Mouse (Mus musculus) forebrain, embryonic 14.5 days (tissue): Measurements from ENCODE around the gene Ndufs7. TPM values are rescaled to one million over a fixed set of nuclear protein-coding genes. Genes with fewer than 3 reads are reported as not detected.
A peak's percentile ranks its signal among the peaks of the same experiment; 100 is the strongest.

Experiments used
- ATAC-seq: fragments of 200-750 bp; cut with Nextera tagmentation; 2 replicates; pipeline ENCODE4 v1.8.0; 2017; ENCODE audit warnings: mild to moderate bottlenecking, moderate library complexity
- DNase-seq: peaks from one replicate; pipeline ENCODE4 v3.0.0-alpha.2; 2015; ENCODE audit warnings: low spot score
- H3K27ac ChIP-seq: fragments of 300-500 bp; sonication (generic); 2 replicates; pipeline ENCODE4 v1.5.1; 2014; ENCODE audit warnings: low read depth, mild to moderate bottlenecking, control low read depth, low read length, moderate library complexity
- H3K27me3 ChIP-seq: fragments of 300-500 bp; sonication (generic); replicated peaks from 2 replicates; pipeline ENCODE4 v1.6.1; 2014; ENCODE audit warnings: low read length, control low read depth, mixed read lengths; ENCODE audit not compliant: control insufficient read depth, insufficient read depth
- H3K36me3 ChIP-seq: fragments of 300-500 bp; sonication (generic); 2 replicates; pipeline ENCODE4 v1.6.1; 2014; ENCODE audit warnings: low read length, control low read depth; ENCODE audit not compliant: control insufficient read depth, insufficient read depth
- H3K4me1 ChIP-seq: fragments of 300-500 bp; sonication (generic); 2 replicates; pipeline ENCODE4 v1.6.1; 2014; ENCODE audit warnings: antibody characterized with exemption, low read length, control low read depth; ENCODE audit not compliant: control insufficient read depth, insufficient read depth
- H3K4me2 ChIP-seq: fragments of 300-500 bp; sonication (generic); 2 replicates; pipeline ENCODE4 v1.6.1; 2014; ENCODE audit warnings: mild to moderate bottlenecking, control low read depth, low read length
- H3K4me3 ChIP-seq: fragments of 300-500 bp; sonication (generic); 2 replicates; pipeline ENCODE4 v1.5.1; 2014; ENCODE audit warnings: low read depth, low read length, control low read depth
- H3K9ac ChIP-seq: fragments of 300-500 bp; sonication (generic); 2 replicates; pipeline ENCODE4 v1.6.1; 2014; ENCODE audit warnings: mild to moderate bottlenecking, low read length, control low read depth, moderate library complexity
- H3K9me3 ChIP-seq: fragments of 300-500 bp; sonication (generic); replicated peaks from 2 replicates; pipeline ENCODE4 v1.6.1; 2016; ENCODE audit warnings: low read length, control low read depth, mixed read lengths; ENCODE audit not compliant: control insufficient read depth
- WGBS: fragments of 180-500 bp; shearing (Covaris S2); extraction: QIAGEN DNeasy Blood & Tissue Kit; methylation state at CpG from one replicate; pipeline ENCODE4 v1.1.7; 2014; 5-methylcytosine and 5-hydroxymethylcytosine counted together
- polyA plus RNA-seq: library from polyadenylated mRNA; unstranded; fragments of >200 nt; fragmentation: Nextera tagmentation; extraction: Ambion mirVana; gene quantifications from 2 replicates; pipeline ENCODE4 v1.2.1, GENCODE M21; 2014

Gene Ndufs7
- polyA plus RNA-seq, 1 experiment from 2014 or later, result 351 TPM

DNA sequence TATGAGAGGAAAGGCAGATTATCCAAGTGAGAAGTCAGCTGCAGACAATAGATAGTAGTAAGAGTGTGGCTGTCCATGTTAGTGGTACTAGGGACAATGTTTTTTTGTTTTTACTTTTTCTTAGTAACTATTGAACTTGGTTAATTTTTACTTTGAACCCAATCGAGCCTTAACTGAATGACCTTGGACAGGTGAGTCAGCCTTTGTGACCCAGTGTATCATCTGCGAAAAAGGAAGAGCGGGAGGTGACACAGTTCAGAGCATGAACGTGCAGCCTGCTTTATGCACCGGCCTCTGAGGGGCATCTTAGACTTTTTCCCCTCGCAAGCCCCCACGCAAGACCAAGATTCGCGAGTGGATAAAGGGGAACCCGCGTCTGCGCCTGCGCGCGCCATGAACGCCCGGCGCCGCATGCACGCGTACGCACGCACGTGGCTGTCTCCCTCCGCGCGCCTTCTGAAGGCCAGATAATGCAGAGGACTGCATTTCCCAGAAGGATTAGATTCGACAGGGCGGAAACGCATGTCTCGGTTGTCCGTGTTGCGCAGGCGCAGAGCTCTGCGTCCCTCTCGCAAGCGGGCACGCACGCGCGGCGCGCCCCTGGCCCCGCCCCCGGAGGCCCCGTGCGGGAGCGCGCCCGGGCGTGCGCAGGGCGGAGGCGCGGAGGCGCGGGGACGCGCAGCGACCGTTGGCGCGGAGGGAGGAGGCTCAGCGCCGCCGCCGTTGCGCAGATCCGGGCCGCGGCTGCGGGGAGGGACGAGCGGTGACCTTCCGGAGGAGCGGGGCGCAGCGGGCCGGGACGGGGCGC is 15.6 kb downstream of the Ndufs7 start:
- Histone ChIP-seq H3K4me3 (peak overlapping the region; percentile 77), H3K4me1 (peaks cover 45% of the 10 kb centered on the region), H3K27me3 (no peaks in the 10 kb centered on the region), H3K9me3 (no peaks in the 10 kb centered on the region), H3K27ac (peak overlapping the region; percentile 63; the same call in 1 of the 2 replicates), H3K36me3 (peaks cover 9% of the 10 kb centered on the region; the same call in 1 of the 2 replicates), H3K4me2 (peak overlapping the region; percentile 64), H3K9ac (peak overlapping the region; percentile 99)
- WGBS, result 2% methylated on average over 81 of the region's 81 CpGs
- DNase-seq, result peak; percentile 100
- ATAC-seq, result peak; percentile 77

GRCm38 (mm10) chr10:80265149-80265486 is 16.2 kb downstream of the Ndufs7 start:
- Histone ChIP-seq H3K9me3 (no peaks in the 10 kb centered on the region), H3K4me2 (peak overlapping the region; percentile 58), H3K27ac (peak overlapping the region; percentile 63; the same call in 1 of the 2 replicates), H3K4me3 (peak overlapping the region; percentile 77), H3K27me3 (no peaks in the 10 kb centered on the region), H3K36me3 (peaks cover 9% of the 10 kb centered on the region; the same call in 1 of the 2 replicates), H3K9ac (peak overlapping the region; percentile 99), H3K4me1 (peaks cover 39% of the 10 kb centered on the region)
- WGBS, result under 1% methylated on average over 17 of the region's 18 CpGs
- no peak for ATAC-seq
- DNase-seq, result no peak

DNA sequence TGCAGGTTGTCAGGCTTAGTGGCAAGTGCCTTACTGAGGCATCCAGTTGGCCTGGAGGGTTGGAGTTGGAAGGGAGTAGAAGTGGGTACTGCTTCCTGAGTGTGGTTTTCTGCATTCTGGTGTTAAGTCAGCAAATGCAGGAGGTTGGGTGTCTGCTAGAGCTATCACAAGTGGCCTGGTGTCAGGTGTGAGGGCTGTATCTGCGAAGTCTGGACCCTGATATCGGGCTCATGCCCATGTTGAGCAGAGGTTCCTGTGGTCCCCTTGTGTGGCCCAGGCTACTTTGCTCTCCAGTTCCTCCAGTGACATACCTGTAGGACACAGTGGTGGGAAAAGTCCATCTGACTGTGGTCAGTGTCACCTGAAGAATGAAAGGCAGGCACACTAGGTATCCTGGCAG is 21.2 kb downstream of the Ndufs7 start:
- DNase-seq (no peak), ATAC-seq (no peak)
- H3K36me3 ChIP-seq, result peaks cover 36% of the 10 kb centered on the region
- H3K9me3 ChIP-seq, result no peaks in the 10 kb centered on the region
- H3K27ac ChIP-seq, result no peak overlapping the region
- WGBS, result 91% methylated on average over 2 of the region's 2 CpGs
- no peak overlapping the region for H3K9ac ChIP-seq
- H3K27me3 ChIP-seq, result no peaks in the 10 kb centered on the region
- peaks cover 24% of the 10 kb centered on the region for H3K4me1 ChIP-seq
- H3K4me2 ChIP-seq, result no peak overlapping the region
- H3K4me3 ChIP-seq, result no peak overlapping the region

DNA sequence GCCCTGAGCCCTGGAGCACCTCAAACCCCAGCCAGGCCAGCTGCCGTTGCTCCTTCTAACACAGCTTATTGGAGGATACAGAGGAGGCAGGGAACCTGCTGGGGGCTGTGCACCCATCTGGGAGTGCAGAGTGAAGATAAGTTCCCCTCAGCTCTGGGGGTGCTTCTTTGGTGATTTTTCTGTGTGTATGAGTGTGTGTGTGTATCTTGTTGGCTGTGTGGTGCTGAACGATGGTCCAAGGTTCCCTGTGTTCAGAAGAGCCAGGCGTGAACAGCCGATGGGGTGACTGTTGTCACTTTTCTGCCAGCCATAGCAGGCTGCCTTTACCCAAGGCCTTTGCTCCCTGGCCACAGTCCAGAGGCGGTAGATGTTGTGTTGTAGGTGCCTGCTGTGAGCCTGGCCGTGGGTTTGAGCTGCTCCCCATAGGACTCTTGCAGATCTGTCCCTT is 21.8 kb downstream of the Ndufs7 start:
- Histone ChIP-seq H3K27ac (no peak overlapping the region), H3K9ac (no peak overlapping the region)

GRCm38 (mm10) chr10:80271186-80271843 is 22.4 kb downstream of the Ndufs7 start:
- 82% methylated on average over 5 of the region's 5 CpGs for WGBS
- Histone ChIP-seq H3K9ac (0 out of 2 replicates have a peak overlapping the region, but pooled peaks have one; percentile 3), H3K27ac (no peak overlapping the region), H3K4me3 (no peak overlapping the region), H3K4me2 (no peak overlapping the region), H3K9me3 (no peaks in the 10 kb centered on the region), H3K27me3 (no peaks in the 10 kb centered on the region), H3K36me3 (peaks cover 49% of the 10 kb centered on the region), H3K4me1 (peaks cover 17% of the 10 kb centered on the region)
- ATAC-seq, result no peak
- no peak for DNase-seq

More for the DNA sequence above, 21.8 kb downstream of the Ndufs7 start:
- no peak overlapping the region for H3K4me3 ChIP-seq
- ATAC-seq (no peak), DNase-seq (no peak)
- WGBS, result 78% methylated on average over 6 of the region's 6 CpGs
- no peaks in the 10 kb centered on the region for H3K9me3 ChIP-seq
- H3K4me2 ChIP-seq, result no peak overlapping the region
- peaks cover 22% of the 10 kb centered on the region for H3K4me1 ChIP-seq
- H3K27me3 ChIP-seq, result no peaks in the 10 kb centered on the region
- peaks cover 43% of the 10 kb centered on the region for H3K36me3 ChIP-seq

DNA sequence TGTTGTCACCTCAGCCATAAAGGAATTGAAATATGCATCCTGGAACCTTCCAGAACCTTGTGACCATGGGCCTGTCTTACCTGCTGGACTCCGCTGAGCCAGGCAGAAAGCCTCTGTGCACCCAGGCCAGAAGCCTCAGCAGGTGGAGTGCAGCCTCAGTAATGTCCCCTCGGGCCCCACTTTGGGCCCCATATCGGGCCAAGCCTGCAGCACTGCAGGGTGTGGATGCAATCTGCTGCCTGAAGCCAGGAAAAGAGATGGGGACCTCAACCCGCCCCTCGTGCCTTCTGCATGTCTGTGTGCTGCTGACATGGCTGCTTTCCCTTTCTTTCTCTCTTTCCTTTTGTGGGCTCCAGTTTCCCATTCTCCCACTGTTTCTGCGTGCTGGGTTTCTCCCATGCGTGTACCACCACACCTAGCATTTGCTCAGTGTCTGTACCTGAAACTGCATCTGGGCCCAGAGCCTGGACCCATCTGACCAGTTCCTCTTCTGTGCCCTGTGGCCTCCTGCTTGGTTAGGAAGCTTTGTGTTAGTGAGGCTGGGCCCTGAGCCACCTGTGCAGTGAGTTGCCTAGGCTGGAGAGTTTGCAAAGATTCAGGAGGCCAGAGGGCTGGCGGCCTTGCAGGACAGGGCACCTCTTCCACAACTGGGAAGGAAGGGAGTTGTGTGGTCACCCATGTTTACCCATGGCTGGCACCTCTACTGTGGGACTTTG is 23.1 kb downstream of the Ndufs7 start:
- Histone ChIP-seq H3K9me3 (no peaks in the 10 kb centered on the region), H3K27me3 (no peaks in the 10 kb centered on the region), H3K9ac (no peak overlapping the region), H3K27ac (no peak overlapping the region), H3K4me1 (peaks cover 10% of the 10 kb centered on the region), H3K4me2 (no peak overlapping the region), H3K4me3 (no peak overlapping the region), H3K36me3 (peaks cover 55% of the 10 kb centered on the region)
- DNase-seq, result no peak
- 88% methylated on average over 8 of the region's 8 CpGs for WGBS
- ATAC-seq, result no peak

- Histone ChIP-seq H3K4me2 (no peak overlapping the region), H3K4me1 (no peaks in the 10 kb centered on the region), H3K9me3 (no peaks in the 10 kb centered on the region), H3K9ac (no peak overlapping the region), H3K27me3 (no peaks in the 10 kb centered on the region), H3K4me3 (no peak overlapping the region), H3K27ac (no peak overlapping the region), H3K36me3 (peaks cover 65% of the 10 kb centered on the region)
- WGBS, result 91% methylated on average over 3 of the region's 3 CpGs
- ATAC-seq (no peak), DNase-seq (no peak)
Observed at GRCm38 (mm10) chr10:80273847-80274246, 24.9 kb downstream of the Ndufs7 start.

DNA sequence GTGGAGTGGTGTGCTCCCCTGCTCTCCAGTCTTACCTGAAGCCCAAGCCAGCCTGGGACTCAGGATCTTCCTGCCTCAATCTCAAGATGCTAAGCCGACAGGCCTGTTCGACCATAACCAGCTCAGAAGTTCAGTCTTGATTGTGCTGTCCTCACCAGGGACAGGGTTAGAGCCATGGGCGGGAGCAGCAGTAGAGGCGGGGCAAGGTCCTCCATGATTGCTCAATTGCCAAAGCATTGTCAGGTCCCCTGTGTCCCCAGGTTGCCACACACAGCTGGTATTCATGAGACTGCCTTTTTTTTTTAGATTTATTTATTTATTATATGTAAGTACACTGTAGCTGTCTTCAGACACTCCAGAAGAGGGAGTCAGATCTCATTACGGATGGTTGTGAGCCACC is 27.3 kb downstream of the Ndufs7 start:
- no peak for ATAC-seq
- Histone ChIP-seq H3K9ac (no peak overlapping the region), H3K4me1 (no peaks in the 10 kb centered on the region), H3K4me2 (no peak overlapping the region), H3K36me3 (peaks cover 88% of the 10 kb centered on the region), H3K27ac (no peak overlapping the region), H3K9me3 (no peaks in the 10 kb centered on the region), H3K27me3 (no peaks in the 10 kb centered on the region), H3K4me3 (no peak overlapping the region)
- no peak for DNase-seq
- 86% methylated on average over 5 of the region's 5 CpGs for WGBS
